Mouse (Mus musculus): ENCODE measurements around the gene Setx. TPM values are rescaled to one million over a fixed set of nuclear protein-coding genes. Genes with fewer than 3 reads are reported as not detected.

Setx gene
- 32.7 and 41.1 TPM in 2 replicates for total RNA-seq (2014; rRNA removed; ENCODE audit: low replicate concordance)
- polyA plus RNA-seq (2015; fragmentation: Nextera tagmentation; extraction: Ambion mirVana), result 5.6 and 5.7 TPM in 2 replicates

DNA sequence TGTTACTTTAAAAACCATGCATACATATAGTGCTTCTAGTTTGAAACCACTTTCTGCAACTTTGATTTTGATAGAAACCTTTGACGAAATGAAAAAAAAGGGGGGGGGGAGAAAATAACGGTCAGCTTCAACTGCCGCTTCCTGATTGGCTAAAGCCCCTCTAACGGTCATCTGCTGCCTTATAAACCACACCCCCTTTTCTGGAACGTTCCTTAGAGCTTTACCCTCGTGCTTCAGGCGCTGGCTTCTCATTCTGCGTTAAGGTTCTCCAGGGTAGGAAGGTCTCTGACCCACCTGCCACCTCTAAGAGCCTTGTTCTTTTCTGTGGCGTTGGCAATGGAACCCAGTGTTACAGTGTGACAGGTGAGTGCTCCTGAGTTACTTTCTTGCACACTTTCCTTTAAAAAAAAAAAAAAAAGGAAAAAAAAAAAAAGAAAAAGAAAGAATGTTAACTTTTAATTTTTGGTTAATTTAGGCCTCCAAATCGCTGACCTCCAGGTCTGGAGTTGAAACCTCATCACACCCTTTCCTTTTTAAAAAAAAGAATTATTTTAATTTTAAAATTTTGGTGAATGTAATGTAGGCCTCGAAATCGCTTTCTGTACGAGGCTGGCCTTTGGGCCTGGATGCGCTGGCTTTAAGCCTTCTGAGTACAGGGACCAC is at the start of gene Setx:
TSS of gene Setx (plus strand) at position 275 of the 663 bp plus-strand sequence.
- ATAC-seq (ENCODE audit: insufficient read depth, low read depth), result no peak
- Histone ChIP-seq H3K9ac (replicated peaks; ENCODE audit: low read depth, low read length) (peak within 1 kb of the TSS; percentile 81), H3K27me3 (ENCODE audit: control insufficient read depth, insufficient read depth, low read length) (no peaks in the 10 kb centered on the region), H3K4me1 (ENCODE audit: control insufficient read depth, insufficient read depth) (0 out of 2 replicates have a peak, but pooled peaks cover 10% of the 10 kb centered on the region), H3K27ac (ENCODE audit: low read depth) (peak within 1 kb of the TSS; percentile 90), H3K4me3 (ENCODE audit: low read depth, low read length) (peak within 1 kb of the TSS; percentile 64), H3K36me3 (replicated peaks; ENCODE audit: control insufficient read depth, insufficient read depth, low read length) (peaks cover 9% of the 10 kb centered on the region), H3K9me3 (replicated peaks; ENCODE audit: control insufficient read depth, low read length) (no peaks in the 10 kb centered on the region), H3K4me2 (ENCODE audit: low read depth, low read length) (peak within 1 kb of the TSS; percentile 86)
- 65% methylated on average over 14 of the region's 14 CpGs for WGBS
- DNase-seq (ENCODE audit: low spot score), result no peak
- no peak for TF ChIP-seq CTCF (IDR thresholded peaks at IDR 0.05; ENCODE audit: low read depth)
- no peak for TF ChIP-seq EP300 (IDR thresholded peaks at IDR 0.05; ENCODE audit: low read depth)

DNA sequence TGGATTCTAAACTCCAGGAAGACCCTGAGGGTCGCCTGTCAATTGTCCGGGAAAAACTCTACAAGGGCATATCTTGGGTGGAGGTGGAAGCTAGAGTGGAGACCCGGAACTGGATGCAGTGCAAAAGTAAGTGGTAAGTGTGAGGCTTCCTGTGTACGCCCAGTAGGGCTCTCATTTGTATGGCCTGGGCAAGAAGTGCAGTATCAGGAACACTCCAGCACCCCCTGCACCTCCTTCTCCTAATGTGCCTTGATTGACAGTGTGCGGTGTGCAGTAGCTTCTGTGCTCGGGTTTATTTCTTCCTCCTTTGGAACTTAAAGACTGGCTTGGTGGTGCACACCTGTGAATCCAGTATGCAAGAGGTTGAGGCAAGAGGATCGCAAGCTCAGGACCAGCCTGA is 49.3 kb upstream of the Setx start:
- no peak for DNase-seq (ENCODE audit: low spot score)
- no peaks in the 10 kb centered on the region for H3K4me1 ChIP-seq (ENCODE audit: control insufficient read depth, insufficient read depth)
- H3K27ac ChIP-seq (ENCODE audit: low read depth), result no peak overlapping the region
- no peak overlapping the region for H3K4me3 ChIP-seq (ENCODE audit: low read depth, low read length)
- peaks cover 89% of the 10 kb centered on the region for H3K36me3 ChIP-seq (replicated peaks; ENCODE audit: control insufficient read depth, insufficient read depth, low read length)
- WGBS, result 90% methylated on average over 7 of the region's 7 CpGs
- H3K9ac ChIP-seq (replicated peaks; ENCODE audit: low read depth, low read length), result no peak overlapping the region
- H3K9me3 ChIP-seq (replicated peaks; ENCODE audit: control insufficient read depth, low read length), result no peaks in the 10 kb centered on the region
- ATAC-seq (ENCODE audit: insufficient read depth, low read depth), result no peak
- TF ChIP-seq EP300 (IDR thresholded peaks at IDR 0.05; ENCODE audit: low read depth) (no peak), CTCF (IDR thresholded peaks at IDR 0.05; ENCODE audit: low read depth) (no peak)
- H3K27me3 ChIP-seq (ENCODE audit: control insufficient read depth, insufficient read depth, low read length), result no peaks in the 10 kb centered on the region
- H3K4me2 ChIP-seq (ENCODE audit: low read depth, low read length), result no peak overlapping the region

DNA sequence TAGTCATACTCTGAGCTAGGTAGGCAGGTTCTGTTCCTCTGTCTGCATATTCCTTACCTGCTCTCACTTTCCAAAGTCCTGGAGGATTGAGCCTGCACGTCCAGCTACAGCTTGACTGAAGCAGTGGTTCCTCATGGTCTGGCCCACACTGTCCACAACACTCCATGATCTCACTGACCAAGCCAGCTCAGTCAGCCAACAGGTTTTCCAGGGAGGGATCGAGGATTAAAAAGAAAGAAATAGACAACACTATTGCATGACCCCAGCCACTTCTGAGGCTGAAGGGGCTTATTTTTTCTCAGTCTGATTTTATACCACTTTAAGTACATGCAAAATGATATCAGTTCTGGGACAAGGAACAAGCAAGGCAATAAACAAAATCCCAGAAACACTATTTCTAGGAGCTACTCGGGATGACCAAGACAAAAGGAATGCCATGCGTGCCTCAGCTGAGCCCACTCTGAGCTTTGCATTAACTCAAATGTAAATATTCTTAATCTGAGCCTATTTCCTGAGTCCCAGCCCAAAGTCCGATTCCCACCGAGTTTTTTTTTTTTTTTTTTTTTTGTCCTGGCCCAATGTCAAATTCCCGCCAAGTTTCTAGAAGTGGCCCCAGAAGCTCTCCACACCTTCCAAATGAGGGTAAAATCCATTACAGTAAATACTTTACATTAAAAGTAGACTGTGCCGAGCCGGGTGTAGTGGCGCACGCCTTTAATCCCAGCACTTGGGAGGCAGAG is 48.5 kb upstream of the Setx start:
- H3K27ac ChIP-seq (ENCODE audit: low read depth), result no peak overlapping the region
- no peaks in the 10 kb centered on the region for H3K4me1 ChIP-seq (ENCODE audit: control insufficient read depth, insufficient read depth)
- no peak for TF ChIP-seq EP300 (IDR thresholded peaks at IDR 0.05; ENCODE audit: low read depth)
- TF ChIP-seq CTCF (IDR thresholded peaks at IDR 0.05; ENCODE audit: low read depth), result no peak
- ATAC-seq (ENCODE audit: insufficient read depth, low read depth) (no peak), DNase-seq (ENCODE audit: low spot score) (no peak)
- H3K9me3 ChIP-seq (replicated peaks; ENCODE audit: control insufficient read depth, low read length), result no peaks in the 10 kb centered on the region
- WGBS, result 73% methylated on average over 11 of the region's 11 CpGs
- H3K9ac ChIP-seq (replicated peaks; ENCODE audit: low read depth, low read length), result no peak overlapping the region
- peaks cover 90% of the 10 kb centered on the region for H3K36me3 ChIP-seq (replicated peaks; ENCODE audit: control insufficient read depth, insufficient read depth, low read length)
- no peak overlapping the region for H3K4me3 ChIP-seq (ENCODE audit: low read depth, low read length)
- no peaks in the 10 kb centered on the region for H3K27me3 ChIP-seq (ENCODE audit: control insufficient read depth, insufficient read depth, low read length)
- no peak overlapping the region for H3K4me2 ChIP-seq (ENCODE audit: low read depth, low read length)

DNA sequence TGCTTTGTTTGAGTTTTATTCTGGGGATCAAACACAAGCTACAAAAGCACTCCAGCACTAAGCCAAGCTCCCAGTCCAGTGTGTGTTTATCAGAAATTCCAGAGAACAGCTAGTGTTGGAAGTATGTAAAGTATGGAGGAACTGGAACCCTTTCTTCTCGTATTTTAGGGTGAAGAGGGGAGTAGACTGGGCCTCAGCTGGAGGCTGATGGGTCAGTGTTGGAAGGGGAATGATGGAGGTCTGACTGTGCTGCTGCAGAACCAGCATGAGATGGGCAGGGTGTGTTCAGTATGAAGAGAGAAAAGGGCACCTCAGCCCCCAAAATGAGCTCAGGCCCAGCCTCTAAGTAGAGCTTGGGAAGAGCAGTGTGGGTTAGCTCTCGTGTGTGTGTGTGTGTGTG is 47.8 kb upstream of the Setx start:
- no peak overlapping the region for H3K4me2 ChIP-seq (ENCODE audit: low read depth, low read length)
- no peak for DNase-seq (ENCODE audit: low spot score)
- ATAC-seq (ENCODE audit: insufficient read depth, low read depth), result no peak

GRCm38 (mm10) chr2:29081965-29082364 is 42.0 kb upstream of the Setx start:
- Histone ChIP-seq H3K4me2 (ENCODE audit: low read depth, low read length) (no peak overlapping the region), H3K27me3 (ENCODE audit: control insufficient read depth, insufficient read depth, low read length) (no peaks in the 10 kb centered on the region), H3K4me3 (ENCODE audit: low read depth, low read length) (no peak overlapping the region), H3K27ac (ENCODE audit: low read depth) (no peak overlapping the region), H3K9ac (replicated peaks; ENCODE audit: low read depth, low read length) (no peak overlapping the region), H3K9me3 (replicated peaks; ENCODE audit: control insufficient read depth, low read length) (no peaks in the 10 kb centered on the region), H3K36me3 (replicated peaks; ENCODE audit: control insufficient read depth, insufficient read depth, low read length) (peaks cover 90% of the 10 kb centered on the region), H3K4me1 (ENCODE audit: control insufficient read depth, insufficient read depth) (no peaks in the 10 kb centered on the region)
- 54% methylated on average over 3 of the region's 3 CpGs for WGBS
- no peak for TF ChIP-seq EP300 (IDR thresholded peaks at IDR 0.05; ENCODE audit: low read depth)
- ATAC-seq (ENCODE audit: insufficient read depth, low read depth), result no peak
- DNase-seq (ENCODE audit: low spot score), result no peak

More for the DNA sequence above, 47.8 kb upstream of the Setx start:
- Histone ChIP-seq H3K9me3 (replicated peaks; ENCODE audit: control insufficient read depth, low read length) (no peaks in the 10 kb centered on the region), H3K27ac (ENCODE audit: low read depth) (no peak overlapping the region), H3K36me3 (replicated peaks; ENCODE audit: control insufficient read depth, insufficient read depth, low read length) (peaks cover 90% of the 10 kb centered on the region), H3K9ac (replicated peaks; ENCODE audit: low read depth, low read length) (no peak overlapping the region), H3K27me3 (ENCODE audit: control insufficient read depth, insufficient read depth, low read length) (no peaks in the 10 kb centered on the region), H3K4me3 (ENCODE audit: low read depth, low read length) (no peak overlapping the region), H3K4me1 (ENCODE audit: control insufficient read depth, insufficient read depth) (no peaks in the 10 kb centered on the region)
- WGBS, result 82% methylated on average over 2 of the region's 2 CpGs
- TF ChIP-seq CTCF (IDR thresholded peaks at IDR 0.05; ENCODE audit: low read depth) (no peak), EP300 (IDR thresholded peaks at IDR 0.05; ENCODE audit: low read depth) (no peak)

Measured in heart, postnatal 0 days (tissue).